Mouse (Mus musculus): ENCODE results near the gene Mrpl2. TPM values are rescaled to one million over a fixed set of nuclear protein-coding genes. Genes with fewer than 3 reads are reported as not detected.

The Mrpl2 gene
- polyA plus RNA-seq, 1 experiment: 50.2 TPM

DNA sequence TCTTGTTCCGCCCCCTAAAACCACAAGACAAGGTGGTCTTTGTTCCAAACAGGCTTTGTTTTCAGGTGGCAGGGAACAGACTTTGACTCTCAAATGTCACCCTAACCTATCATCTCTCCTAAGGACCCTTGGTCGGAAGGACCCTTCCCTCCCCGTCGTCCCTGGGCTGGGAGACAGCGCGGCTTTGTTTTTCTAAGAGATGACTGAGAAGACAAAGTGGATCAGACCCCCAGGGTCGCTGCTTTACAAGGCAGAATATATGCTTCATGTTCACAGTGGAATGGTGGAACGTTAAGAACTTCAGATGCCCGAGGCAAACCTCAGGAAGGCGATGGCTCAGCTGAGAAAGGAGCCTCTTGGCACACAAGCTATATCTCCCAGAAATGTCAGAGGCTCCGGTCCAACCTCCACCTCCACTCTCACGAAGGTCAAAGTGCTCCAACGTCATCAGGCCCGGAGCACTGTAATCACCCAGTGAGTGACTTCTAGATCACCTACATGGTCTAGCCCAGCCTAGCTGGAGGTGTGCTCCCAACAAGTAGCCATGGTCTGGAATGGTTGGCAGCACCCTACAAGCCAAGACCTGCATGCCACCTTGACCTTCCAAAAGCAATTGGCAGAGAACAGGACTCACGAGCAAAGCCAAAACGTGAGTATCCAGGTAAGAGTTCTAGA is 26.2 kb upstream of the Mrpl2 start:
- Histone ChIP-seq H3K4me1 (ENCODE audit: control insufficient read depth, insufficient read depth, low read length) (peaks cover 4% of the 10 kb centered on the region), H3K27ac (ENCODE audit: control insufficient read depth, insufficient read depth, low read depth, low read length, poor library complexity) (no peak overlapping the region), H3K4me3 (replicated peaks; ENCODE audit: control insufficient read depth, low read depth, low read length) (no peak overlapping the region)
- WGBS: 85% methylated on average over 16 of the region's 16 CpGs
- TF ChIP-seq POLR2A (IDR thresholded peaks at IDR 0.05; ENCODE audit: borderline replicate concordance, control insufficient read depth, low read depth, low read length) (no peak), CTCF (IDR thresholded peaks at IDR 0.05; ENCODE audit: control insufficient read depth, insufficient read depth, low read length) (no peak)

GRCm38 (mm10) chr17:46621324-46621723 is 24.7 kb upstream of the Mrpl2 start:
- 48% methylated on average over 15 of the region's 15 CpGs for WGBS
- no peak overlapping the region for H3K4me3 ChIP-seq (replicated peaks; ENCODE audit: control insufficient read depth, low read depth, low read length)
- H3K27ac ChIP-seq (ENCODE audit: control insufficient read depth, insufficient read depth, low read depth, low read length, poor library complexity): no peak overlapping the region
- TF ChIP-seq CTCF (IDR thresholded peaks at IDR 0.05; ENCODE audit: control insufficient read depth, insufficient read depth, low read length) (no peak), POLR2A (IDR thresholded peaks at IDR 0.05; ENCODE audit: borderline replicate concordance, control insufficient read depth, low read depth, low read length) (no peak)
- peaks cover 4% of the 10 kb centered on the region for H3K4me1 ChIP-seq (ENCODE audit: control insufficient read depth, insufficient read depth, low read length)

DNA sequence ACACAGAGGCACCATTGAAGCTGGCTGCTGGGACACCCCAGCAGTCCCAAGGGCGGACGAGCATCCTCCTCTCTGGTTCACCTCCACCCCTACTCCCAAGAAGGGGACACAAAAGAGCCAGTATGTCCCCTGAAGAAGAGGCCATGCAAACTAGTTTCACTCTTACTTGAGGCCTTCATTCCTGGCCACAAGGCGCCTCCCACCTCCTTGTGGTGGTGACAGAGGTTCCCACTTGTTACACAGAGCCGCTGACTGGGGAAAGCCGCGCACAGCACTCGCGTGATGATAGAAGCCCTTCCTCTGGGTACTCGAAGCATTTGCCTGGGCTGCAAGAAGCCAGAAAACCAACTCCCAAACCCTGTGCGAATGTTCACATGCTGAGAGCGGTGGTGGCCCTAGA is 23.8 kb upstream of the Mrpl2 start:
- H3K4me1 ChIP-seq (ENCODE audit: control insufficient read depth, insufficient read depth, low read length): peaks cover 4% of the 10 kb centered on the region
- TF ChIP-seq POLR2A (IDR thresholded peaks at IDR 0.05; ENCODE audit: borderline replicate concordance, control insufficient read depth, low read depth, low read length): no peak
- TF ChIP-seq CTCF (IDR thresholded peaks at IDR 0.05; ENCODE audit: control insufficient read depth, insufficient read depth, low read length): no peak
- no peak overlapping the region for H3K27ac ChIP-seq (ENCODE audit: control insufficient read depth, insufficient read depth, low read depth, low read length, poor library complexity)
- 22% methylated on average over 11 of the region's 11 CpGs for WGBS
- H3K4me3 ChIP-seq (replicated peaks; ENCODE audit: control insufficient read depth, low read depth, low read length): no peak overlapping the region

- WGBS: 20% methylated on average over 10 of the region's 10 CpGs
- no peak for TF ChIP-seq POLR2A (IDR thresholded peaks at IDR 0.05; ENCODE audit: borderline replicate concordance, control insufficient read depth, low read depth, low read length)
- TF ChIP-seq CTCF (IDR thresholded peaks at IDR 0.05; ENCODE audit: control insufficient read depth, insufficient read depth, low read length): no peak
- no peak overlapping the region for H3K27ac ChIP-seq (ENCODE audit: control insufficient read depth, insufficient read depth, low read depth, low read length, poor library complexity)
Measured at GRCm38 (mm10) chr17:46623819-46624557, 22.0 kb upstream of the Mrpl2 start.

GRCm38 (mm10) chr17:46624598-46624997 is 21.4 kb upstream of the Mrpl2 start:
- Histone ChIP-seq H3K4me1 (ENCODE audit: control insufficient read depth, insufficient read depth, low read length) (peaks cover 4% of the 10 kb centered on the region), H3K4me3 (replicated peaks; ENCODE audit: control insufficient read depth, low read depth, low read length) (no peak overlapping the region), H3K27ac (ENCODE audit: control insufficient read depth, insufficient read depth, low read depth, low read length, poor library complexity) (no peak overlapping the region)
- TF ChIP-seq CTCF (IDR thresholded peaks at IDR 0.05; ENCODE audit: control insufficient read depth, insufficient read depth, low read length): no peak
- TF ChIP-seq POLR2A (IDR thresholded peaks at IDR 0.05; ENCODE audit: borderline replicate concordance, control insufficient read depth, low read depth, low read length): no peak
- 60% methylated on average over 12 of the region's 12 CpGs for WGBS

More at GRCm38 (mm10) chr17:46623819-46624557, 22.0 kb upstream of the Mrpl2 start:
- peaks cover 4% of the 10 kb centered on the region for H3K4me1 ChIP-seq (ENCODE audit: control insufficient read depth, insufficient read depth, low read length)
- H3K4me3 ChIP-seq (replicated peaks; ENCODE audit: control insufficient read depth, low read depth, low read length): no peak overlapping the region

DNA sequence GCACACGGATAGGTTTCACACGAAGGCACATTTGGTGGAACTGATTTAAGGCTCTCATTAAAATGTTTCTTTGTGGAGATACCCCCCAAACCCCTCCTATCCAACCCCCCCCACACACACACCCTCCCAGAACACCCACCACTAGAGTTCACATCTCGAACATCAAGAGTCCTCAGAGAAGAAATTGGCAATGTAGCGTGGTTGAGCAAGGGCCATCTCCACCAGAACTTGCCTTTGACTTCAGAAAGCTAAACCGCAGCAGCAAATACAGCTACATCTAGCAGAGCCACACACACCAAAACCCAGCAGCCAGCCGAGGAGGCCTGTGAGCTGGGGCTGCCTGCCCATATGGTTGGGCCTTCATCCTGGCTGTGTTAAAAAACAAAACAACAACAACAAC is 18.6 kb upstream of the Mrpl2 start:
- 69% methylated on average over 6 of the region's 6 CpGs for WGBS
- TF ChIP-seq CTCF (IDR thresholded peaks at IDR 0.05; ENCODE audit: control insufficient read depth, insufficient read depth, low read length): no peak
- TF ChIP-seq POLR2A (IDR thresholded peaks at IDR 0.05; ENCODE audit: borderline replicate concordance, control insufficient read depth, low read depth, low read length): no peak
- H3K27ac ChIP-seq (ENCODE audit: control insufficient read depth, insufficient read depth, low read depth, low read length, poor library complexity): no peak overlapping the region
- H3K4me3 ChIP-seq (replicated peaks; ENCODE audit: control insufficient read depth, low read depth, low read length): no peak overlapping the region
- H3K4me1 ChIP-seq (ENCODE audit: control insufficient read depth, insufficient read depth, low read length): no peaks in the 10 kb centered on the region; the same call in 1 of the 2 replicates

DNA sequence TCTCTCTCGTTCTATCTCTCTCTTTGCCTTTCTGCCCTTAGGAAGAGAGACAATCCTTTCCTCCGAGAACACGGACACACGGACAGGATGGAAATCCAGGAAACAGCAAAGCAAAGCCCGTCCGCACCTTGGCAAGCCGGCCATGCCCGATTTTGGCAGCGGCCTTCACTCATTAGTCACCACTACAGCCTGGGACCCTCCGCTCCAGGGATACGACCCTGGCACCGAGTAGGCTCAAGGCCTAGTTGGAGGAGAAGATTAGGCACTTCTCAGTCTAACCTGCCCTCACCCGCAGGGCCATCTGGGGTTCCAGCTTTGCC is 17.6 kb upstream of the Mrpl2 start:
- WGBS: 6% methylated on average over 13 of the region's 13 CpGs
- Histone ChIP-seq H3K27ac (ENCODE audit: control insufficient read depth, insufficient read depth, low read depth, low read length, poor library complexity) (no peak overlapping the region), H3K4me3 (replicated peaks; ENCODE audit: control insufficient read depth, low read depth, low read length) (peak overlapping the region; percentile 2), H3K4me1 (ENCODE audit: control insufficient read depth, insufficient read depth, low read length) (no peaks in the 10 kb centered on the region; the same call in 1 of the 2 replicates)
- TF ChIP-seq POLR2A (IDR thresholded peaks at IDR 0.05; ENCODE audit: borderline replicate concordance, control insufficient read depth, low read depth, low read length) (no peak), CTCF (IDR thresholded peaks at IDR 0.05; ENCODE audit: control insufficient read depth, insufficient read depth, low read length) (no peak)

GRCm38 (mm10) chr17:46628791-46629684 is 17.0 kb upstream of the Mrpl2 start, which contains the start of gene Ptk7:
Ptk7 (minus strand) TSS chr17:46629504.
- H3K4me1 ChIP-seq (ENCODE audit: control insufficient read depth, insufficient read depth, low read length): no peaks in the 10 kb centered on the region; the same call in 1 of the 2 replicates
- TF ChIP-seq CTCF (IDR thresholded peaks at IDR 0.05; ENCODE audit: control insufficient read depth, insufficient read depth, low read length) (no peak), POLR2A (IDR thresholded peaks at IDR 0.05; ENCODE audit: borderline replicate concordance, control insufficient read depth, low read depth, low read length) (no peak)

More at GRCm38 (mm10) chr17:46628791-46629684, 17.0 kb upstream of the Mrpl2 start, which contains the start of gene Ptk7:
- WGBS: under 1% methylated on average over 84 of the region's 90 CpGs
- H3K27ac ChIP-seq (ENCODE audit: control insufficient read depth, insufficient read depth, low read depth, low read length, poor library complexity): no peak within 1 kb of the TSS
- peak within 1 kb of the TSS; percentile 2 for H3K4me3 ChIP-seq (replicated peaks; ENCODE audit: control insufficient read depth, low read depth, low read length)
